Mouse (Mus musculus) heart, embryonic 11.5 days (tissue): ENCODE measurements around the gene Endov. TPM values are rescaled to one million over a fixed set of nuclear protein-coding genes. Genes with fewer than 3 reads are reported as not detected.

Source experiments
- ATAC-seq: fragments of 200-750 bp; cut with Nextera tagmentation; replicated peaks from 2 replicates; pipeline ENCODE4 v1.8.0; 2017; ENCODE audit warnings: moderate library complexity; ENCODE audit not compliant: insufficient number of reproducible peaks, low FRiP score, low TSS enrichment
- H3K27ac ChIP-seq: fragments of 300-500 bp; sonication (generic); 2 replicates; pipeline ENCODE4 v1.5.1; 2014; ENCODE audit warnings: mild to moderate bottlenecking, low read depth, low read length
- H3K27me3 ChIP-seq: fragments of 300-500 bp; sonication (generic); 2 replicates; pipeline ENCODE4 v1.6.1; 2014; ENCODE audit warnings: mild to moderate bottlenecking, low read length, mixed read lengths; ENCODE audit not compliant: control insufficient read depth, insufficient read depth
- H3K36me3 ChIP-seq: fragments of 300-500 bp; sonication (generic); 2 replicates; pipeline ENCODE4 v1.6.1; 2014; ENCODE audit warnings: mild to moderate bottlenecking, low read length, moderate library complexity, mixed read lengths; ENCODE audit not compliant: control insufficient read depth, insufficient read depth
- H3K4me1 ChIP-seq: fragments of 300-500 bp; sonication (generic); 2 replicates; pipeline ENCODE4 v1.6.1; 2014; ENCODE audit warnings: low read length; ENCODE audit not compliant: control insufficient read depth, insufficient read depth
- H3K4me2 ChIP-seq: fragments of 300-500 bp; sonication (generic); 2 replicates; pipeline ENCODE4 v1.6.1; 2014; ENCODE audit warnings: mild to moderate bottlenecking, moderate library complexity
- H3K4me3 ChIP-seq: fragments of 300-500 bp; sonication (generic); 2 replicates; pipeline ENCODE4 v1.5.1; 2014; ENCODE audit warnings: low read depth, low read length
- H3K9ac ChIP-seq: fragments of 300-500 bp; sonication (generic); 2 replicates; pipeline ENCODE4 v1.6.1; 2014; ENCODE audit warnings: mild to moderate bottlenecking, low read depth, low read length, moderate library complexity
- H3K9me3 ChIP-seq: fragments of 300-500 bp; sonication (generic); replicated peaks from 2 replicates; pipeline ENCODE4 v1.6.1; 2016; ENCODE audit warnings: low read length; ENCODE audit not compliant: control insufficient read depth
- WGBS: fragments of 180-500 bp; shearing (Covaris S2); extraction: QIAGEN DNeasy Blood & Tissue Kit; methylation state at CpG from one replicate; pipeline ENCODE4 v1.1.7; 2014; ENCODE audit not compliant: insufficient replicate concordance; 5-methylcytosine and 5-hydroxymethylcytosine counted together
- polyA plus RNA-seq: library from polyadenylated mRNA; unstranded; fragments of >200 nt; fragmentation: Nextera tagmentation; extraction: Ambion mirVana; gene quantifications from 2 replicates; pipeline ENCODE4 v1.2.1, GENCODE M21; 2014

The Endov gene
- polyA plus RNA-seq, 1 experiment from 2014 or later = 8.9 TPM

GRCm38 (mm10) chr11:119539944-119540343 lies 48.8 kb downstream of the Endov start:
- H3K4me2 ChIP-seq = no peak overlapping the region
- H3K4me1 ChIP-seq = no peaks in the 10 kb centered on the region
- no peak overlapping the region for H3K9ac ChIP-seq
- no peak for ATAC-seq
- no peaks in the 10 kb centered on the region for H3K9me3 ChIP-seq
- H3K4me3 ChIP-seq = no peak overlapping the region
- H3K27me3 ChIP-seq = peaks cover 50% of the 10 kb centered on the region
- 31% methylated on average over 14 of the region's 14 CpGs for WGBS
- no peak overlapping the region for H3K27ac ChIP-seq
- no peaks in the 10 kb centered on the region for H3K36me3 ChIP-seq

- no peak for ATAC-seq
- Histone ChIP-seq H3K4me2 (no peak overlapping the region), H3K4me1 (no peaks in the 10 kb centered on the region; the same call in 1 of the 2 replicates), H3K4me3 (no peak overlapping the region), H3K27me3 (peaks cover 57% of the 10 kb centered on the region), H3K36me3 (no peaks in the 10 kb centered on the region), H3K9ac (no peak overlapping the region), H3K9me3 (no peaks in the 10 kb centered on the region), H3K27ac (no peak overlapping the region)
- WGBS = 77% methylated on average over 9 of the region's 9 CpGs
These were observed 49.4 kb downstream of the Endov start for GRCm38 (mm10) chr11:119540560-119540959.

DNA sequence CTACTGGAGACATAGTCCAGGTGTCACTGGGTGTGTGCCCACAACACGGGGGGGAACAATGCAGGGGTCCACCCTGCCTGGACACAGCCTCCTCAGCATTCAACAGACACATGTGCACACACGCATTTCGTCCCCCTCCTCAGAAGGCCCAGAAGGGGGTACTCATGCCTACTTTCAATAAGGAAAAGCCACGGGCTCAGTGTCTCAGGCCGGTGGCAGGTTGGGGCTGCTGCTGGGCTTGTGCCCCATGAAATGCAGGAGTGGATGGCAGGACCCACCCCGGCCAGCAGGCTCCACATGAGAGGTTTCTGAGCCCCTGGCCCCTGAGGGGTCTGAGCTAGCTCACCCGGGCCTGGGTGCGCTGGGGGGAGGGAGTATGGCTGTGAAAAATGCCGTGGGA lies 49.9 kb downstream of the Endov start:
- ATAC-seq = no peak
- 65% methylated on average over 9 of the region's 9 CpGs for WGBS

GRCm38 (mm10) chr11:119542371-119542770 lies 51.2 kb downstream of the Endov start:
- WGBS = 45% methylated on average over 9 of the region's 9 CpGs
- H3K9ac ChIP-seq = no peak overlapping the region
- H3K27me3 ChIP-seq = peaks cover 75% of the 10 kb centered on the region
- H3K4me3 ChIP-seq = no peak overlapping the region
- no peak for ATAC-seq
- H3K27ac ChIP-seq = no peak overlapping the region
- no peaks in the 10 kb centered on the region for H3K9me3 ChIP-seq
- peaks cover 14% of the 10 kb centered on the region for H3K4me1 ChIP-seq
- no peak overlapping the region for H3K4me2 ChIP-seq
- no peaks in the 10 kb centered on the region for H3K36me3 ChIP-seq

More for the DNA sequence above, 49.9 kb downstream of the Endov start:
- H3K27ac ChIP-seq = no peak overlapping the region
- no peaks in the 10 kb centered on the region for H3K36me3 ChIP-seq
- H3K9ac ChIP-seq = no peak overlapping the region
- H3K4me3 ChIP-seq = no peak overlapping the region
- H3K4me2 ChIP-seq = no peak overlapping the region
- peaks cover 62% of the 10 kb centered on the region for H3K27me3 ChIP-seq
- no peaks in the 10 kb centered on the region for H3K9me3 ChIP-seq
- peaks cover 3% of the 10 kb centered on the region; the same call in 1 of the 2 replicates for H3K4me1 ChIP-seq

DNA sequence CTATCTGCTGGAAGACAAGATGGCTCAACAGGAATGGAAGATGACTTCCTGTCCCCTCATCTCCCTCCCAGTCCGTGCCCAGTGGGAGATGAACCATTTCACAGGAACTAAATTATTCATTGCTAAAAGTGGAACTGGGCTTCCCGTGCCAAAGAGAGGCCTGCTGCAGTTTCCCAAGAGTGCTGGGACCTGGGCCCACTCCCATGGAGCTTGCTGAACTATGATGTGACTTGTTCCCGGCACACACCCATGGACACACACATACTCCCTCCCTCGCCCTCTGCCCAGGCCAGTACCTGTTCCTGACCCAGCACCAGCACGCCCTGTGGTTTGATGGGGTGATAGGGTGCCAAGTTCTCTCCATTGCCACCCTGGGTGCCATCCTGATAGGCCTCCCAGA lies 51.7 kb downstream of the Endov start:
- Histone ChIP-seq H3K9me3 (no peaks in the 10 kb centered on the region), H3K27me3 (peaks cover 80% of the 10 kb centered on the region), H3K27ac (no peak overlapping the region), H3K9ac (no peak overlapping the region), H3K4me3 (no peak overlapping the region), H3K4me1 (peaks cover 19% of the 10 kb centered on the region), H3K36me3 (no peaks in the 10 kb centered on the region), H3K4me2 (no peak overlapping the region)
- 56% methylated on average over 5 of the region's 5 CpGs for WGBS
- ATAC-seq = no peak

DNA sequence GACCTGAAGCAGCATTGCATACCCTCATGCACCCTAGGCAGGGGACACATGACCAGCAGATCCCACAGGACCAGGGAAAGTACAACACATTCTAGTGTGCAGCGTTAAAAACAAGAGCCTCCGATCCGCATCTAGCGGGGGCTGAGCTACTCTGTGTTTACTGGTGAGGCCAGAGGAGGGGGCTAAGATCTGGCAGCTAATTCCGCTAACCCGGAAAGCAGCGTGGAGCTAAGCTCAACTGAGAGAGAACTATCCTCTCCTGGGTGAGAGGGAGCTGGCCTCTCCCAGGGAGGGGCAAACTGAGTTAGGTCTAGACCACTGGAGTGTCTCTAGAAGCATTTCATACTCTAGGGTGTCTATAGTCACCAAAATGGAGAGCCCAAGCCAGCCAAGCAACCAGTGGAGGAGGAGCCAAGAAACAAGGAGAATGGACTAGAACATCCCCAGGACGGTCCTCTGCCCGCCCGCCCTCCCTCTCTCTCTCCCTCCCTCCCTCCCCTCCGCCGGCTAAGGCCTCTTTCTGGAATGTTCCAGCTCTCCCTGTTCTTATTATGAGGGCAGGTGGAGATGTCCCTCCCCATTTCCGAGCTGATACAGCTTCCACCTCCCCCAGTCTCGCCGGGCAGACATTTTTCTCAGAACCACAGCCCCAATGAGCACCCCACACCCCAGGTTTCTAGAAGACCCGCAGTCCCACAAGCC lies 52.8 kb downstream of the Endov start:
- peaks cover 90% of the 10 kb centered on the region for H3K27me3 ChIP-seq
- no peak for ATAC-seq
- H3K9me3 ChIP-seq = no peaks in the 10 kb centered on the region
- H3K36me3 ChIP-seq = no peaks in the 10 kb centered on the region
- H3K27ac ChIP-seq = no peak overlapping the region
- H3K4me1 ChIP-seq = peaks cover 26% of the 10 kb centered on the region
- WGBS = 47% methylated on average over 14 of the region's 16 CpGs
- no peak overlapping the region for H3K9ac ChIP-seq
- H3K4me2 ChIP-seq = no peak overlapping the region
- no peak overlapping the region for H3K4me3 ChIP-seq

- Histone ChIP-seq H3K4me3 (no peak overlapping the region), H3K9me3 (no peaks in the 10 kb centered on the region), H3K36me3 (no peaks in the 10 kb centered on the region), H3K4me2 (no peak overlapping the region), H3K4me1 (peaks cover 32% of the 10 kb centered on the region), H3K27me3 (peaks cover 92% of the 10 kb centered on the region), H3K27ac (no peak overlapping the region), H3K9ac (no peak overlapping the region)
- ATAC-seq = no peak
- 78% methylated on average over 15 of the region's 15 CpGs for WGBS
These were observed 53.5 kb downstream of the Endov start for GRCm38 (mm10) chr11:119544518-119545105.

GRCm38 (mm10) chr11:119545281-119545680 lies 54.1 kb downstream of the Endov start:
- Histone ChIP-seq H3K9me3 (no peaks in the 10 kb centered on the region), H3K4me2 (no peak overlapping the region), H3K27ac (no peak overlapping the region), H3K4me3 (no peak overlapping the region), H3K4me1 (peaks cover 32% of the 10 kb centered on the region), H3K27me3 (peaks cover 92% of the 10 kb centered on the region), H3K9ac (no peak overlapping the region), H3K36me3 (no peaks in the 10 kb centered on the region)
- 46% methylated on average over 3 of the region's 3 CpGs for WGBS
- no peak for ATAC-seq
